Mouse (Mus musculus) E14TG2a.4 (cell line): ENCODE measurements around the gene Gm17304.

Experiments
- CTCF ChIP-seq: conservative IDR thresholded peaks from 2 replicates; pipeline ENCODE4 v1.5.1; 2014; ENCODE audit warnings: low read length
- NANOG ChIP-seq: IDR thresholded peaks from 2 replicates; pipeline ENCODE4 v1.6.1; 2014; ENCODE audit warnings: borderline replicate concordance, low read length, mixed read lengths
- POU5F1 ChIP-seq: IDR thresholded peaks from 2 replicates; pipeline ENCODE4 v1.6.1; 2014; ENCODE audit warnings: low read length, borderline replicate concordance

DNA sequence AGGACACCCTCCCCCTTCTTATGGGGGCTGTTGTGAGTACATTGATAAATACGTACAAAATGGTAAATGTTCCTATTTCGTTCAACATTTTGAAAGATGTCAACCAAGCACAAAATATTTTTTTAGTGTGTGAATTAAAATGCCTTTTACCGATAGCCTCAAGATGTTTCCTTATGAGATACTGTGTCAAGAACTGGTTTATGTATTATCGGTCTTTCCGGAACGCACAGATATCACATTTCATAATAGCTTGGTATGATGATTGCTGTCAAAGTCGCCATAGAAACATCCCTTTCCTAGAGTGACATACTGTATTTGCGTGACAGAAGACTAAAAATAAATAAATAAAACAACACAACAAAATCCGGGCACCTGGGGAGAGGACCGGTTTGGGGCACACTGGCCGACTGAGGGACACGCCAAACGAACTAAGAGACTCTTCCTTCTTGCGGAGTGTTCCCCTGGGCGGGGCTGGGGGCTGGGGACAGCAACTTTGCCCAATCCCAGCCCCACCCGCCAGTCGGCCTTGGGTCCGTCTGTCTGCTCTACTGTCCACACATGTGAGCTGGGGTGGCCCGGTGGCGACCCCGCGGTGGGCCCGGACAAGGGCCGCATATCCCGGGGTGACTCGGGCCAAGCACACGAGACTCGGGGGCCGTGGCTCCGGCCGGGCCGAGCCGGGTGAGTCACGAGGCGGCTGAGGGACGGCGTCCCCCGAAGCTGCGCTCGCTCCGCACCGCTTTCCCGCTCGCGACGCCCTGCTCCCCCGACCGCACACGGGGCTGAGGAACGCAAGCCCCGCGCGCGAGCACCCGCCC is 34.9 kb upstream of the Gm17304 start:
- no peak for TF ChIP-seq CTCF
- TF ChIP-seq POU5F1 = no peak
- TF ChIP-seq NANOG = no peak
